Mouse (Mus musculus) testis, postnatal 10 days (tissue): Measurements from ENCODE around the gene Fgfr2.

Experiments used
- DNase-seq: peaks from one replicate; pipeline ENCODE4 v3.0.0; 2021; ENCODE audit warnings: low spot score

Fgfr2 gene

GRCm38 (mm10) chr7:130943280-130943895, 2179.8 kb downstream of the Fgfr2 start:
- no peak for DNase-seq

DNA sequence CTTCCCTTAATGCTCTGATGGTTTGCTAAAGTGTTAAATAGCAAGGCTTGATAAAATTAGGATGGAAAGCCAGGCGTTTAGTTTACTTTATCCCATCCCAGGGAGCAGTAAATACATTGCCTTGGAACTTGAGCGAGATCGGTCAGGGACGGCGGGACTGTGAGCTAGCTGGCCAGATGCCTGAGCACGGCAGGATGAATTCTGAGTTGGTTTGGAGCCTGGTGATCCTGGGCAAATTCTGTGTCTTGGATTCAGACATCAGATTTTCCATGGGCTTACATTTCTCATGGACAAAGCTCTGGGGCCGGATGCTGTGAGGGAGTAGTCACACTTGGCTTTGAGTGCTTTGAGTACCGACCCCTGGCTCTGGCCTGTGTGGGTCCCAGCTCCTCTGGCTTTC, 2182.4 kb downstream of the Fgfr2 start:
- DNase-seq = no peak

DNA sequence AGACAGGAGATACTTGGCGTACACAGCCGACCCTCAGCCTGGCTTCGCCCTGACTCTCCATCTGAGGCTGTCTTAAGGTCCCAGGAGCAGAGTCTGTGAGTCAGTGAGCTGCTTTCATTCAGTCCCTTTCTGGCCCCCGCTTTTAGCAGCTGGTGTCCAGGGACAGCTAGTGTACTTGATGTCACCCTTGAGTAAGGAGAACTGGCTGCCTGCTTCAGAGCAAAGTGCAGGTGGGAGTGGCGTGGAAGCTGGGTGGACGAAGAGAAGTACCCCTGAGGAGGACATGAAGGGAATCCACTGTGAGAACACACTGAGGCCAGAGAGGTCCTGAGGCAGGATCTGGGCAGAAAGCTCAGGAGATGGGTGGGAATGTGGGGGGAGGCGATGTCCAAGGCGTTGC, 2184.3 kb downstream of the Fgfr2 start:
- DNase-seq = no peak

- DNase-seq = no peak
Observed at GRCm38 (mm10) chr7:130938005-130938404, 2185.1 kb downstream of the Fgfr2 start.

GRCm38 (mm10) chr7:130937266-130937841, 2185.8 kb downstream of the Fgfr2 start:
- DNase-seq = no peak

DNA sequence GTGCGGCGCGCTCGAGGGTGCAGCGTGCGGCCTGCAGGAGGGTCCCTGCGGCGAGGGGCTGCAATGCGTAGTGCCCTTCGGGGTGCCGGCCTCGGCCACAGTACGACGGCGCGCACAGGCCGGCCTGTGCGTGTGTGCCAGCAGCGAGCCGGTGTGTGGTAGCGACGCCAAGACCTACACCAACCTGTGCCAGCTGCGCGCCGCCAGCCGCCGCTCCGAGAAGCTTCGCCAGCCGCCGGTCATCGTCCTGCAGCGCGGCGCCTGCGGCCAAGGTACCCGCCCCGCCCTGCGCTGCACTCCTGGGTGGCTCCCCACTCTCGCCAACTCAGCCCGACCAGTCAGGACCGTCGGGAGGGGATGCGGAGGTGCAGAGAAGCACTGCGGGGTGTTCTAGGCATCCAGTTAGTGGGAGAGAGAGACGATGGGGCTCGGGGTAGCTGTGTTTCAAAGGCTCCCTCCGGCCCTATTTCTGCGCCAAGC, 2186.6 kb downstream of the Fgfr2 start:
- peak; percentile 59 for DNase-seq

DNA sequence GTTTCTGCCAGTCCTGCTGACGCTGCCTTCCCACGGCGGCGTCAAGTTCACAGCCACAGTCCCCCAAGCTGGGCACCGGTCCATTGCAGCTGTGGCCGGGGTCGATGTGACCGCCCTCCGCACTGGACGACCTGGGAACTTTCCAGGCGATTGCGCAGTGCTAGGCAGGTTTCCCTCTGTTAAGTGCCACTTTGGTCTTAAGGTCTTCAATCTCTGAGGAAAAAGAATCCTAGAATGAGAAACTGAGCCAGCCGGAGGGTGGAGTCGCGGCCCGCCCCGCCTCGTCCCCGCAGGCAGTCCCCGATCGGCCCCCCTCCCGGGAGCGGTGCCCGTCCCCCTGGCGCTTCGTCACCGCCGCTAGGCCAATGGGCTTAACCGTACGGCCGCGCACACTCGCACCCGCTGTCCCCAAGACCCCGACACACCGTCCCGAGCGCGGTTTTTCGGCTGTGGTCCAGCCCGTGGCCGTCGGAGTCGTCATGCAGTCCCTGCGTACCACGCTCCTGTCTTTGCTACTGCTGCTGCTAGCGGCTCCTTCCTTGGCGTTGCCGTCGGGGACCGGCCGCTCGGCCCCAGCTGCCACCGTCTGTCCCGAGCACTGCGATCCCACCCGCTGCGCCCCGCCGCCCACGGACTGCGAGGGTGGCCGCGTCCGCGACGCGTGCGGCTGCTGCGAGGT, 2187.2 kb downstream of the Fgfr2 start, which contains the start of gene Htra1:
Htra1 (plus strand) TSS at position 319 of the 679 bp plus-strand sequence.
- peak; percentile 82 for DNase-seq

GRCm38 (mm10) chr7:130935421-130935792, 2187.7 kb downstream of the Fgfr2 start:
- no peak for DNase-seq

GRCm38 (mm10) chr7:130934654-130935053, 2188.5 kb downstream of the Fgfr2 start:
- no peak for DNase-seq

DNA sequence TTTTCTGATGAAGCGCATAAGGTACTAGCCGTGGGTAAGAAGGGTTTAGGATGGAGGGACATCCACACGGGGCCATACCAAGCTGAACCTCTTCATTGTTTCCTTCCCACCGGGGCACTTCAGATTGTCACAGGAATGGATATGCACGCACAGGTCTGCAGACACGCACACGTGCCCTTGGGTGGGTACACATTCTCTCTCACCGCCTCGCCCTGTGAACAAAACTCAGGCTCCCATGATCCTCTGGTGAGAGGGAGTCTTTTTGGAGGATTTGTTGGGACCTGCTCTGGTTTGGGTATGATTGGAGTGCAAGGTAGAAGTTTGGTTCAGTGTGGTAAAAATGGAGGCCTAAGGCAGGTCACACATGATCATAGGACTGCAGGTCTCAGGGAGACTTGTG, 2190.2 kb downstream of the Fgfr2 start:
- no peak for DNase-seq

- no peak for DNase-seq
Observed at GRCm38 (mm10) chr7:130930401-130930800, 2192.7 kb downstream of the Fgfr2 start.

GRCm38 (mm10) chr7:130922981-130923731, 2200.0 kb downstream of the Fgfr2 start:
- DNase-seq = no peak

DNA sequence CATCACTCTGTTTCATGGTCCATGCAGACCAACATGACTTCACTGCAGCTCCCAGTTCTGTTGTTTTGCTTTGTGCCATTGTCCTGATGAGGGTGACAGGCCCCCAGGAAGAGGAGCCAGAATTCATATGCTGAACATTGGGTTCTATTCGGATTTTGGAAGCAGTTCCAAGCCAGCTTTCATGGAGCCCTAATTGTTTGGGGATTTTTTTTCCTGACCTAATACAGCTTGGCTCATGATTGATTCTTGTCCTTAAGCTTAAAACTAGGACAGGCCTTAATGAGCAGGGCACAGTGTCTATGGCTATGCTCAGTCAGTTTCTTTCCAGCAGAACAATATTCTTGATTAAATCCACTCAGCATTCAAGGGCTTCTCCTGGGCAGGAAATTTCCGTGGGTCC, 2204.9 kb downstream of the Fgfr2 start:
- DNase-seq = no peak

DNA sequence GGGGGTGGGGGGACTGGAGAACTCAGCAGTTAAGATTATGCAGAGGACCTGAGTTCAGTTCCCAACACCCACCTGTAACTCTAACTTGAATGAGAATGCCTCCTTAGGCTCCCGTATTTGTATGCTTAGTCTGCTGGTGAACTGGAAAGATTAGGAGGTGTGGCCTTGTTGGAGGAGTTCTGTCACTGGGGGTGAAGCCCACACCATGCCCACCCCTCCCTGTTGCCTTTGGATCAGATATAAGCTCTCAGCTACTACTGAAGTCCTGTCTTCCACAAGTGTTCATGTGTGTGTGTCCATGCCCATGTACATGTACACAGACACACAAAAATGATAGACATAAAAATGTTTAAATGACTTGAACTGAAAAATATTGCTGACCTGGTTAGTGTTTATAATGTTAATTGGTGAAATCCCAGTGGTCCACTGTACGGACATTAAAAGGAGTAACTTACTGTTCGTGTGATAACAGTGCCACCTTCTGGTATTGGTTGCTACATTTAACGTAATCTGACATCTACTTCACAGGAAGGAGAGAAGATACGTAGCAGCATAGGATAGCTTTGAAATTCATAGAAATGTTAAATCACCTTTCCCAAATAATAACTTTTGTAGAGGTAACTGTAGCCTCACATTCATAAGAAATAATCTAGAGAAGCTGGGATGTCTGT, 2208.3 kb downstream of the Fgfr2 start:
- no peak for DNase-seq

- peak; percentile 54 for DNase-seq
Observed at GRCm38 (mm10) chr7:130910841-130911240, 2212.3 kb downstream of the Fgfr2 start.

DNA sequence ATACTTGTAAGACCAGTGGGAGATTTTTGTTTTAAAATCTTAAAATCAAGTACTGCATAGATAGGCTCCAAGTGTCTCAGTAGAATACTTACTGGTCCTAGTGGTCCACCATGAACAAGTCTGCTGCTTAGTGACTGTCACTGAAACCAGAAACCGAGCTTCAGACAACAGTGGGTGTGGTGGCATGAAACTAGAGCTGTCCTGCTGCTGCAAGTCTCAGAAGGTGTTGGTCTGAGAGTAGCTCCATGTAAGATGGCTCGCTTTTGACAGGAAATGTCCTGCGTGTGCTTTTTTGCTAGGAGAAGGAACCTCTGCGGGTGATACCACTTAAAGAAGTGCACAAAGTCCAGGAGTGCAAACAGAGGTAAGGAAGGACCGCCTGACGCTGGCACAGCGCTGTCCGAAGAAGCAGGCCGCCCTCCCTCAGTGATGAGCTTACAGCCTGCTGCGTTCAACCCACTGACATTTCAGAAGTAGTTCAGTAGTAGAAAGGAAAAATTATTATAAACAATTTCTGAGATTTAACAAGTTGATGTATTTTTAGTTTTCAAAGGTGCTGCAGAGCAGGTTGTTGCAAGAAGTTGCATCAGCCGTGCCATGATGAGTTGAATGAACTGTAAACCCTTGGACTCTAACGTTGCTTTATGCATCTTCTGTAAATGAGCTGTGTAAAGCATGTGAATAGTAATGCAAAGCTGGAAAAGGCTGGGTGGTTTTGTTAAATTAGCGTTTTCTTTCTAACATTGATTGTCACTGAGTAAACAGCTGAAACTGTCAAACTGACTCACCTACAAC, 2218.4 kb downstream of the Fgfr2 start:
- no peak for DNase-seq

DNA sequence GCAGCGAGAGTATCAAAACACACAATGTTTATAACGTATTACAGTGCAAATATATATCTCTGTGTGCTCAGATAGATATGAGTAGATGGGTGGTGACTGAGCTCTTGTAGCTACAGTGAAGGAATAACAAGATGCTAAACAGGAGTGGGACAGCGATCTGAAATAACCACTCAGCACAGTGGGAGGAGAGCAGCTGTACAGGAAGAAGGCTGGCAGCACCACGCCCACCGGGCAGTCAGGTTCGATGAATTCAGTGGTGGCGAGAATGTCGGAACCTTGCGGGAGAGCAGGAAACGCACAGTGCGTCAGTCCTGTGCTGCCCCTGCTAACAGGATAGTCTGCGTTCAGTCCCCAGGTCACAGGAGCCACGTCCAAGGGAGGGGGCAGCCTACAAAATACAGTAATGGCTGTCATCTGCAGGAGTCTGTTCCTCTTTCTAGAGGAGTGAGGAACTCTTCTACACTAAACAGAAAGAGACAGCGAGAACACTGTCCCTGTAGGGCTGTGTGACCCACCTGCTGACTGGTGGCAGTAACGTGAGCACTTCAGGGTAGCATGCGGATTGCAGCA, 2219.6 kb downstream of the Fgfr2 start:
- peak; percentile 26 for DNase-seq

GRCm38 (mm10) chr7:130902929-130903328, 2220.2 kb downstream of the Fgfr2 start:
- no peak for DNase-seq

DNA sequence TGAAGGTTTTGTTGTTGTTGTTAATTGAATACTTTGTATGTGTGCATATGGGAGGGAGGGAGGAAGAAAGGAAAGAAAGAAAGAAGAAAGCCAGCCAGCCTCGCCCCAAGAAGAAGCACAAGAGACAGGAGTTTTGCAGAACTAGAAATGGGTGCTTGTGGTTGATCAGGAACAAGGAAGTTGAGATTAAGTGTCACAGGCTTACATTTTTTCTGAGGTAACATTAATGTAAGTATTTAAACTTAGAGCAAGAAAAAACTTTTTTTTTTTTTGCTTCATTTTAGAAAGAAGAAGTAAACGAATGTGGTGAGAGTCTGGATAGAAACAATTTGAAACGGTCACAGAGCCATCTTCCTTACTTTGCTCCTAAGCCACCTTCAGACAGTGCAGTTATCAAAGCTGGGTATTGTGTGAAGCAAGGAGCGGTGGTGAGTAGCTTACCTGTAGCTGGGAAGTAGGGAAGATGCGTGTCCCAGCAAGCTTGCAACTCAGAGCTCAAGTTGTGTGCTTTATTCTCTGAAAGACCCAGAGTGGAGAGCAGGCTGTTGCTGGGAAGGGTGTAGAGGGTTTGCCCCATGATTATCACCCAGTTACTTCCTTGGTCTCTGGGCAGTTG, 2222.8 kb downstream of the Fgfr2 start:
- DNase-seq = no peak

- no peak for DNase-seq
Observed at GRCm38 (mm10) chr7:130898373-130898772, 2224.8 kb downstream of the Fgfr2 start.
